Mouse (Mus musculus): ENCODE measurements around the gene Ube2f. TPM values are rescaled to one million over a fixed set of nuclear protein-coding genes. Genes with fewer than 3 reads are reported as not detected.
A peak's percentile ranks its signal among the peaks of the same experiment; 100 is the strongest.

Gene Ube2f
- polyA plus RNA-seq, 1 experiment from 2014 or later: 78.7 TPM

DNA sequence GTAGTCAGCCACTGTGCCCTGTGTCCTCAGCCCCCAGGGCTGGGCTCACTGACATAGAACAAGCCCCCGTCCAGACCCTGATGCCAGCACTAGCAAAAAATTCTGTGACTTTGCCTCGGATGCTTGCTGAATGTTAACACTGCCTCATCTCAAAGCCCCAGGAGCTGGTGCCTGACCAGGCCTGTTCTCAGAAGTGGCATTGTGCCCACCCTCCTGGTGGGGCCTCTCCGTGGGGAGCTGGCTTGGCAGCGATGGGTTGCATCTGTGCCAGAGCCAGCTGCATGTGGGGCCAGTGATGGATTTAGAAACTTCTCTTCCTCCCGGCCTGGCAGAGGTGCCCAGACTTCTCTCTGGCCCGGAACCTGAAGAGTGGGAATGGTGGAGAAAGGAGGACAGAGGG, 40.3 kb upstream of the Ube2f start:
- Histone ChIP-seq H3K9me3 (ENCODE audit: control insufficient read depth, low read length) (no peaks in the 10 kb centered on the region), H3K4me1 (ENCODE audit: control insufficient read depth, insufficient read depth, low read length) (peaks cover 22% of the 10 kb centered on the region), H3K9ac (ENCODE audit: low read depth, low read length) (0 out of 2 replicates have a peak overlapping the region, but pooled peaks have one; percentile 7), H3K4me2 (ENCODE audit: low read depth, low read length) (no peak overlapping the region), H3K27ac (replicated peaks; ENCODE audit: low read depth, low read length) (peak overlapping the region; percentile 76), H3K36me3 (ENCODE audit: control insufficient read depth, insufficient read depth, low read length) (no peaks in the 10 kb centered on the region), H3K4me3 (ENCODE audit: low read depth, low read length) (no peak overlapping the region), H3K27me3 (replicated peaks; ENCODE audit: control insufficient read depth, insufficient read depth, low read length) (no peaks in the 10 kb centered on the region)
- ATAC-seq (ENCODE audit: low read depth): peak; percentile 62
- 57% methylated on average over 6 of the region's 6 CpGs for WGBS
- DNase-seq (ENCODE audit: low spot score): peak; percentile 76

- Histone ChIP-seq H3K4me1 (ENCODE audit: control insufficient read depth, insufficient read depth, low read length) (peaks cover 22% of the 10 kb centered on the region), H3K27me3 (replicated peaks; ENCODE audit: control insufficient read depth, insufficient read depth, low read length) (no peaks in the 10 kb centered on the region), H3K4me2 (ENCODE audit: low read depth, low read length) (no peak overlapping the region), H3K9ac (ENCODE audit: low read depth, low read length) (no peak overlapping the region), H3K4me3 (ENCODE audit: low read depth, low read length) (no peak overlapping the region), H3K9me3 (ENCODE audit: control insufficient read depth, low read length) (no peaks in the 10 kb centered on the region), H3K36me3 (ENCODE audit: control insufficient read depth, insufficient read depth, low read length) (no peaks in the 10 kb centered on the region), H3K27ac (replicated peaks; ENCODE audit: low read depth, low read length) (0 out of 2 replicates have a peak overlapping the region, but pooled peaks have one; percentile 76)
- DNase-seq (ENCODE audit: low spot score) (peak; percentile 82), ATAC-seq (ENCODE audit: low read depth) (no peak; the same call in 1 of the 2 replicates)
- WGBS: 53% methylated on average over 1 of the region's 1 CpGs
Measured at GRCm38 (mm10) chr1:91211099-91211498, 39.0 kb upstream of the Ube2f start.

DNA sequence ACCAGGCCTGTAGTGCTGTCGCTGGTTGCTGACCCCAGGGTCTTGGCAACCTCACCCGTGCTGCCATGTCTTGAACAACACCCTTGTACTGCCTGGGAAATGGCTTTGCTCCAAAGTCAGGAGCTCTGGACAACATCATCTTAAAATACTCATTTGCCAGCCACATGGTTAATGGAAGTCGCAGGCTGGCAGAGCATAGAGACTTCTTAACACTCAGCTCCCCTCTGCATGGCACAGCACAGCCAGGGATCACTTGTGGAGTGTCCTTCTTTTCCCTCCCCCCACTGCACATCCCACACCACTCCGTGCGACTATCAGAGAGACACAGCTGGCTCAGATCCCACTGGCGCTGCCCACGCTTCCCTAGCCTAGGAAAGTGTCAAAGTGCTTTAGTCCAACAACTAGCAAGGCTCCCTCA, 38.5 kb upstream of the Ube2f start:
- no peak overlapping the region for H3K27ac ChIP-seq (replicated peaks; ENCODE audit: low read depth, low read length)
- DNase-seq (ENCODE audit: low spot score) (no peak), ATAC-seq (ENCODE audit: low read depth) (no peak)
- no peak overlapping the region for H3K4me3 ChIP-seq (ENCODE audit: low read depth, low read length)
- no peak overlapping the region for H3K9ac ChIP-seq (ENCODE audit: low read depth, low read length)
- H3K27me3 ChIP-seq (replicated peaks; ENCODE audit: control insufficient read depth, insufficient read depth, low read length): no peaks in the 10 kb centered on the region
- no peak overlapping the region for H3K4me2 ChIP-seq (ENCODE audit: low read depth, low read length)
- peaks cover 22% of the 10 kb centered on the region for H3K4me1 ChIP-seq (ENCODE audit: control insufficient read depth, insufficient read depth, low read length)
- no peaks in the 10 kb centered on the region for H3K36me3 ChIP-seq (ENCODE audit: control insufficient read depth, insufficient read depth, low read length)
- WGBS: 79% methylated on average over 7 of the region's 7 CpGs
- H3K9me3 ChIP-seq (ENCODE audit: control insufficient read depth, low read length): no peaks in the 10 kb centered on the region

DNA sequence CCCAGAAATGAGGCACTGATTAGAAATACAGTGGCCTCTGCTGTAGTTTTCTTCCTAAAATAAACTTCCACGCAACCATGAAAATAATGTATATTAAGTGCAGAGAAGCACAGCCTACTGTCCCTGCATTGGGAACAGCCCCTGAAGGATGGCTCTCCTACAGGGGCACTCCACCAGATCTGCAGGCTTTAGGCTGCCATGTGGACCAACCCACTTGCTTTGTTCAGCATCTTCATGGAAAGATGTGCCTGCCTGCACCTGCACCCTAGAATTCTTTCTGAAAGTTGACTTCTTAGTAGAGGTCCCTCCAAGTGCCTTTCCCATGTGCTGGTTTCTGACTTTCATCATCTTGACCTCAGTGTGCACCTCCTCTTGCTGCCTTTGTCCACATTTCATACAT, 34.8 kb upstream of the Ube2f start:
- Histone ChIP-seq H3K36me3 (ENCODE audit: control insufficient read depth, insufficient read depth, low read length) (no peaks in the 10 kb centered on the region), H3K9me3 (ENCODE audit: control insufficient read depth, low read length) (no peaks in the 10 kb centered on the region), H3K27me3 (replicated peaks; ENCODE audit: control insufficient read depth, insufficient read depth, low read length) (no peaks in the 10 kb centered on the region), H3K9ac (ENCODE audit: low read depth, low read length) (no peak overlapping the region), H3K4me3 (ENCODE audit: low read depth, low read length) (no peak overlapping the region), H3K4me1 (ENCODE audit: control insufficient read depth, insufficient read depth, low read length) (peaks cover 8% of the 10 kb centered on the region; the same call in 1 of the 2 replicates), H3K4me2 (ENCODE audit: low read depth, low read length) (no peak overlapping the region), H3K27ac (replicated peaks; ENCODE audit: low read depth, low read length) (no peak overlapping the region)
- WGBS: 93% methylated on average over 1 of the region's 1 CpGs
- DNase-seq (ENCODE audit: low spot score): no peak
- no peak for ATAC-seq (ENCODE audit: low read depth)

DNA sequence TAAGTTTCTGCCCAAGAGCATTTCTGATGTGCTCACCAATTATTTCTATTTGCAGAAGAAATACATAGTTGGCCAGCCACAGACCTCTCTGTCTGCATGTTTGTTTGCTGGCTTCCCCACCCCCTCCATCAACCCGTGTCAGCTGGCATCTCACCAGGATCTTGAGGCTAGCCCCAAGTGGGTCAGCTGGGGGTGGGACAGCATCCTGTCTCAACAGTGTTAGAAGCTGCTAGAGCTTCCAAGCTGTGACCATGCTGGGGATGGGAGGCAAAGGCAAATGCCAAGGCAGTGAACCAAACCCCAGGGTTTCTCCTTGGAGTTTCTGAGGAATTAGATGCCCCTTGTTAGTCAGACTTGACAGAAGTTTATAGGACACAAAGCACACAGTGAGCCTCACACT, 34.1 kb upstream of the Ube2f start:
- no peak for ATAC-seq (ENCODE audit: low read depth)
- H3K4me1 ChIP-seq (ENCODE audit: control insufficient read depth, insufficient read depth, low read length): peaks cover 6% of the 10 kb centered on the region; the same call in 1 of the 2 replicates
- no peak overlapping the region for H3K4me2 ChIP-seq (ENCODE audit: low read depth, low read length)
- H3K27ac ChIP-seq (replicated peaks; ENCODE audit: low read depth, low read length): peak overlapping the region; percentile 64
- H3K36me3 ChIP-seq (ENCODE audit: control insufficient read depth, insufficient read depth, low read length): no peaks in the 10 kb centered on the region
- no peaks in the 10 kb centered on the region for H3K9me3 ChIP-seq (ENCODE audit: control insufficient read depth, low read length)
- 21% methylated on average over 1 of the region's 1 CpGs for WGBS
- peak; percentile 43 for DNase-seq (ENCODE audit: low spot score)
- H3K4me3 ChIP-seq (ENCODE audit: low read depth, low read length): no peak overlapping the region
- no peaks in the 10 kb centered on the region for H3K27me3 ChIP-seq (replicated peaks; ENCODE audit: control insufficient read depth, insufficient read depth, low read length)
- no peak overlapping the region for H3K9ac ChIP-seq (ENCODE audit: low read depth, low read length)

DNA sequence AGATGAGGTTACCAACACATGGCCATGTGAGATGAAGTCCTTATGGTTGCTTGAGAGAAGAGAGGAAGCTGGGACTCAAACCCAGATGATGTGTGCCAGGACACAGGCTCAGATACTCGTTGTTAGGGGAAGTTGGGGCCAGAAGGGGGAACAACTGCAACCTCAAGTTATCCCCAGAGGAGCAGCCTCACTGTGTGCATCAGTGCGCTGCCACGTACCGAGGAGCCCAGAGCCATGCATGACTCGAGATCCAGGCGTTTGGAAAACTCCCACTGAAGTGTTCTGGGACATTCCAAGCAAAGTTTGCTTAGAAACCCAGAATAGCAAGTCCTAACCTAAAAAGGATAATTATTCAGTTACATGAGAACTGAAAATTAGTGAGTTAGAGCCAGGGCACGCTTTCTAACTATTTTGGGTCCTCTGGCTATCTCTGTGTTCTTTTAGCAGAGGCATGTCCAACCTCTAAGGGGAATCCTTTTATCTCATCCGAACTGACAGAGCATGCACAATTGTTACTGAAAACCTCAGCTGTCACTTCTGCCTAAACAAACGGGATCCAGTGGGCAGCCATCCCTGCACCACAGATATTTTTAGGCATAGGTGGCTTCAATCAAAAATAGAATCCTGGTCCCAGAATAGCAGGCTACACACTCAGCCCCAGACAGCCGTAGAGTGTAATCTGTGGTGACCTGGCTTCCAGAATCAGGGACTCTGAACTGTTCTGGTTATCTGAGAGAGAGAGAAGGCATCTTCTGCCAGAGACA, 33.4 kb upstream of the Ube2f start:
- H3K27ac ChIP-seq (replicated peaks; ENCODE audit: low read depth, low read length): peak overlapping the region; percentile 64
- 31% methylated on average over 10 of the region's 10 CpGs for WGBS
- DNase-seq (ENCODE audit: low spot score) (peak; percentile 71), ATAC-seq (ENCODE audit: low read depth) (peak; percentile 74; the same call in 1 of the 2 replicates)
- H3K36me3 ChIP-seq (ENCODE audit: control insufficient read depth, insufficient read depth, low read length): no peaks in the 10 kb centered on the region
- no peaks in the 10 kb centered on the region for H3K27me3 ChIP-seq (replicated peaks; ENCODE audit: control insufficient read depth, insufficient read depth, low read length)
- H3K9ac ChIP-seq (ENCODE audit: low read depth, low read length): no peak overlapping the region
- no peaks in the 10 kb centered on the region for H3K9me3 ChIP-seq (ENCODE audit: control insufficient read depth, low read length)
- no peak overlapping the region for H3K4me2 ChIP-seq (ENCODE audit: low read depth, low read length)
- H3K4me3 ChIP-seq (ENCODE audit: low read depth, low read length): no peak overlapping the region
- peaks cover 2% of the 10 kb centered on the region; the same call in 1 of the 2 replicates for H3K4me1 ChIP-seq (ENCODE audit: control insufficient read depth, insufficient read depth, low read length)

DNA sequence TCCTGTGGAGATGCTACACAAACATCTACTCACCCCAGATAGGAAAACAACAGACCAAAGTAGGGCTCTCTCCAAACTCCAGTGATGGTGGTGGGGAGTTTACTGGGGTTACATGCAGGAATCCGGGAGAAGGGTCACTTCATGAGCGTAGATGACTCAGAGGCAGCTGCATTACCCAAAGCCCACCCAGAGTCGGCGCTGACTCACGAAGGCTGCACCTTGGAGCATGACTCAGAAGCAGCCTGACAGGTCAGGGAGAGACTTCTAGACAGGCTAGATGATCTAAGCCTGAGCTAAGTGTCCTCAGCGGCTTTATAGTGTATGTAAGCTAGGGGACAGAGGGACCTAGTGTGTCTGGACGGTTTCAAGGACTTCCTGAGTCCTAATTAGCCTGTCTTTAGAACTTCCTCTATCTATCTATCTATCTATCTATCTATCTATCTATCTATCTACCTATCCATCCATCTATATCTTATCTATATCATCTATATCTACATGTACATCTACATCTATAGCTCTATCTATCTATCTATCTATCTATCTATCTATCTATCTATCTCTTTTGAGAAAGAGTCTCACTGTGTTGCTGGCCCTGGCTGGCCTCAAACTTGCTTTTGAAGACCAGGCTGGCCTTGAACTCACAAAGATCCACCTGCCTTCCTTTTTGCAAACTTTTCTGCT, 30.3 kb upstream of the Ube2f start:
- no peaks in the 10 kb centered on the region for H3K9me3 ChIP-seq (ENCODE audit: control insufficient read depth, low read length)
- H3K4me3 ChIP-seq (ENCODE audit: low read depth, low read length): no peak overlapping the region
- WGBS: 89% methylated on average over 7 of the region's 7 CpGs
- no peaks in the 10 kb centered on the region for H3K27me3 ChIP-seq (replicated peaks; ENCODE audit: control insufficient read depth, insufficient read depth, low read length)
- H3K9ac ChIP-seq (ENCODE audit: low read depth, low read length): no peak overlapping the region
- H3K36me3 ChIP-seq (ENCODE audit: control insufficient read depth, insufficient read depth, low read length): no peaks in the 10 kb centered on the region
- DNase-seq (ENCODE audit: low spot score) (no peak), ATAC-seq (ENCODE audit: low read depth) (no peak)
- no peak overlapping the region for H3K27ac ChIP-seq (replicated peaks; ENCODE audit: low read depth, low read length)
- no peaks in the 10 kb centered on the region for H3K4me1 ChIP-seq (ENCODE audit: control insufficient read depth, insufficient read depth, low read length)
- H3K4me2 ChIP-seq (ENCODE audit: low read depth, low read length): no peak overlapping the region

DNA sequence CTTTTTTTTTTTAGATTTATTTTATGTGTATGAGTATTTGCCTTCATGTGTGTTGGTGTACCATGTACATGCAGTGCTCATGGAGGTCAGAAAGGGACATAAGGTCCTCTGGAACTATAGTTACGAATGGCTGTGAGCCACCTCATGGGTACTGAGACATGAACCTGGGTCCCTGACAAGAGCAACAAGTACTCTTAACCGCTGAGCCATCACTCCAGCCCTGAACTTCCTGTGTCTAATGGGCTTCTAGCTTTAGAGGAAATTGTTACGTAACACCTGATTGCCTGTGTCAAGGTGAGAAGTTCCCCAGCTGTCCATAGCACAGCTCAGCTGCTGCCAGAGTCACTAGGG, 29.8 kb upstream of the Ube2f start:
- H3K27ac ChIP-seq (replicated peaks; ENCODE audit: low read depth, low read length): no peak overlapping the region
- ATAC-seq (ENCODE audit: low read depth): no peak
- H3K4me1 ChIP-seq (ENCODE audit: control insufficient read depth, insufficient read depth, low read length): no peaks in the 10 kb centered on the region
- no peak overlapping the region for H3K9ac ChIP-seq (ENCODE audit: low read depth, low read length)
- no peak overlapping the region for H3K4me2 ChIP-seq (ENCODE audit: low read depth, low read length)
- H3K36me3 ChIP-seq (ENCODE audit: control insufficient read depth, insufficient read depth, low read length): no peaks in the 10 kb centered on the region
- no peak for DNase-seq (ENCODE audit: low spot score)
- WGBS: 81% methylated on average over 3 of the region's 3 CpGs
- H3K27me3 ChIP-seq (replicated peaks; ENCODE audit: control insufficient read depth, insufficient read depth, low read length): no peaks in the 10 kb centered on the region
- no peak overlapping the region for H3K4me3 ChIP-seq (ENCODE audit: low read depth, low read length)
- no peaks in the 10 kb centered on the region for H3K9me3 ChIP-seq (ENCODE audit: control insufficient read depth, low read length)

Data from embryonic facial prominence, embryonic 14.5 days (tissue).